Mouse (Mus musculus): ENCODE data around the gene Olfr65. TPM values are rescaled to one million over a fixed set of nuclear protein-coding genes. Genes with fewer than 3 reads are reported as not detected.

Olfr65 gene
- polyA plus RNA-seq, 1 experiment from 2014 or later, result not detected

Other genes starting within 250 kb of the Olfr65 start
- not detected in 2 replicates for gene Olfr623, start 239.8 kb upstream of the Olfr65 start, polyA plus RNA-seq (2014; fragmentation: Nextera tagmentation; extraction: Ambion mirVana)
- not detected in 2 replicates for gene Olfr624, start 232.3 kb upstream of the Olfr65 start, polyA plus RNA-seq (2014; fragmentation: Nextera tagmentation; extraction: Ambion mirVana)
- gene Olfr625-ps1, start 220.8 kb upstream of the Olfr65 start, polyA plus RNA-seq (2014; fragmentation: Nextera tagmentation; extraction: Ambion mirVana), result not detected in 2 replicates
- gene Olfr243, start 188.8 kb upstream of the Olfr65 start, polyA plus RNA-seq (2014; fragmentation: Nextera tagmentation; extraction: Ambion mirVana), result not detected in 2 replicates
- gene Olfr628, start 173.1 kb upstream of the Olfr65 start, polyA plus RNA-seq (2014; fragmentation: Nextera tagmentation; extraction: Ambion mirVana), result not detected in 2 replicates
- gene Olfr629, start 158.5 kb upstream of the Olfr65 start, polyA plus RNA-seq (2014; fragmentation: Nextera tagmentation; extraction: Ambion mirVana), result not detected in 2 replicates
- gene Olfr630, start 146.2 kb upstream of the Olfr65 start, polyA plus RNA-seq (2014; fragmentation: Nextera tagmentation; extraction: Ambion mirVana), result not detected in 2 replicates
- gene Olfr69, start 131.9 kb upstream of the Olfr65 start, polyA plus RNA-seq (2014; fragmentation: Nextera tagmentation; extraction: Ambion mirVana), result not detected in 2 replicates
- not detected in 2 replicates for gene Olfr68, start 123.8 kb upstream of the Olfr65 start, polyA plus RNA-seq (2014; fragmentation: Nextera tagmentation; extraction: Ambion mirVana)
- not detected in 2 replicates for gene Olfr67, start 111.7 kb upstream of the Olfr65 start, polyA plus RNA-seq (2014; fragmentation: Nextera tagmentation; extraction: Ambion mirVana)
- gene Hbb-bt, start 89.5 kb upstream of the Olfr65 start, polyA plus RNA-seq (2014; fragmentation: Nextera tagmentation; extraction: Ambion mirVana), result 1,580 and 1,724 TPM in 2 replicates
- 3,810 and 4,891 TPM in 2 replicates for gene Hbb-bs, start 75.4 kb upstream of the Olfr65 start, polyA plus RNA-seq (2014; fragmentation: Nextera tagmentation; extraction: Ambion mirVana)
- gene Hbb-bh2, start 63.0 kb upstream of the Olfr65 start, polyA plus RNA-seq (2014; fragmentation: Nextera tagmentation; extraction: Ambion mirVana), result not detected in 2 replicates
- gene Hbb-bh1, start 60.3 kb upstream of the Olfr65 start, polyA plus RNA-seq (2014; fragmentation: Nextera tagmentation; extraction: Ambion mirVana), result 0.90 and 2.5 TPM in 2 replicates
- gene Hbb-y, start 50.3 kb upstream of the Olfr65 start, polyA plus RNA-seq (2014; fragmentation: Nextera tagmentation; extraction: Ambion mirVana), result 152 and 669 TPM in 2 replicates
- not detected in 2 replicates for gene Olfr66, start 17.2 kb upstream of the Olfr65 start, polyA plus RNA-seq (2014; fragmentation: Nextera tagmentation; extraction: Ambion mirVana)
- not detected in 2 replicates for gene Olfr64, start 9.0 kb upstream of the Olfr65 start, polyA plus RNA-seq (2014; fragmentation: Nextera tagmentation; extraction: Ambion mirVana)
- gene Olfr631, start 25.3 kb downstream of the Olfr65 start, polyA plus RNA-seq (2014; fragmentation: Nextera tagmentation; extraction: Ambion mirVana), result not detected in 2 replicates
- not detected in 2 replicates for gene Olfr632, start 30.9 kb downstream of the Olfr65 start, polyA plus RNA-seq (2014; fragmentation: Nextera tagmentation; extraction: Ambion mirVana)
- gene Olfr633, start 41.0 kb downstream of the Olfr65 start, polyA plus RNA-seq (2014; fragmentation: Nextera tagmentation; extraction: Ambion mirVana), result not detected in 2 replicates
- not detected in 2 replicates for gene Olfr635, start 67.7 kb downstream of the Olfr65 start, polyA plus RNA-seq (2014; fragmentation: Nextera tagmentation; extraction: Ambion mirVana)
- gene Olfr638, start 95.3 kb downstream of the Olfr65 start, polyA plus RNA-seq (2014; fragmentation: Nextera tagmentation; extraction: Ambion mirVana), result not detected in 2 replicates
- gene Olfr639, start 113.8 kb downstream of the Olfr65 start, polyA plus RNA-seq (2014; fragmentation: Nextera tagmentation; extraction: Ambion mirVana), result not detected in 2 replicates
- not detected in 2 replicates for gene Olfr640, start 122.1 kb downstream of the Olfr65 start, polyA plus RNA-seq (2014; fragmentation: Nextera tagmentation; extraction: Ambion mirVana)
- not detected in 2 replicates for gene Olfr641, start 132.0 kb downstream of the Olfr65 start, polyA plus RNA-seq (2014; fragmentation: Nextera tagmentation; extraction: Ambion mirVana)
- gene Olfr642, start 149.2 kb downstream of the Olfr65 start, polyA plus RNA-seq (2014; fragmentation: Nextera tagmentation; extraction: Ambion mirVana), result not detected in 2 replicates
- not detected in 2 replicates for gene 4930516K23Rik, start 158.0 kb downstream of the Olfr65 start, polyA plus RNA-seq (2014; fragmentation: Nextera tagmentation; extraction: Ambion mirVana)
- gene Olfr644, start 168.4 kb downstream of the Olfr65 start, polyA plus RNA-seq (2014; fragmentation: Nextera tagmentation; extraction: Ambion mirVana), result not detected in 2 replicates
- not detected in 2 replicates for gene Olfr645, start 182.0 kb downstream of the Olfr65 start, polyA plus RNA-seq (2014; fragmentation: Nextera tagmentation; extraction: Ambion mirVana)
- gene Olfr646, start 201.4 kb downstream of the Olfr65 start, polyA plus RNA-seq (2014; fragmentation: Nextera tagmentation; extraction: Ambion mirVana), result not detected in 2 replicates
- gene Ubqln5, start 226.3 kb downstream of the Olfr65 start, polyA plus RNA-seq (2014; fragmentation: Nextera tagmentation; extraction: Ambion mirVana), result not detected in 2 replicates
- not detected in 2 replicates for gene Olfr643, start 233.9 kb downstream of the Olfr65 start, polyA plus RNA-seq (2014; fragmentation: Nextera tagmentation; extraction: Ambion mirVana)
- not detected in 2 replicates for gene Ubqln3, start 239.8 kb downstream of the Olfr65 start, polyA plus RNA-seq (2014; fragmentation: Nextera tagmentation; extraction: Ambion mirVana)
- gene Ubqlnl, start 247.1 kb downstream of the Olfr65 start, polyA plus RNA-seq (2014; fragmentation: Nextera tagmentation; extraction: Ambion mirVana), result not detected in 2 replicates

Measured in forebrain, embryonic 14.5 days (tissue).